19 mouse cellular contexts compared by ENCODE assay signal in the genomic region with DNA sequence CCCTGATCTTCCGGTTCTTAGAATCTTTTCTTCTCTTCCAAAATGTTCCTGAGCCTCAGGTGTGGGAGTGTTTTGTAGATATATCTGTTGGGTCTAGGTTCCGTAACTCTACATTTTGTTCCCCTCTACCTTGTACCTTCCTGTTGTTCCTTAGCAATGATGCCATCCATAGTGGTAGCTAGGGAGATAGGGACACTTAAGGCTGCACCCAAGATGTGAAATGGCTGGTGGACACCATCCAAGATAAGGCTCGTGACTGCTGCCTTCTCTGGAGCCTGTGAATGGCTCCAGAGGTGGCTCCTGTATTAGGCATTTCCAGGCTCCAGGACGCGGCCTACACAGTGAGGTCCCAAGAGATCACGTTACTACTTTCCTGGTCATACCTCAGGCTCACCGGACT. TPM values are rescaled to one million over a fixed set of nuclear protein-coding genes. Genes with fewer than 3 reads are reported as not detected.
A peak's percentile ranks its signal among the peaks of the same experiment; 100 is the strongest.
DNase-seq lines count a peak whose midpoint lies in the region; ATAC-seq lines count a peak whose summit lies in the region.
"Had no signal": no experiment of that assay in that cellular context is flagged by ENCODE, and none has a peak within 500 bp of the region (broad histone marks: within the 10 kb centered on the region; RNA-seq: fewer than 3 reads in every experiment).

No protein-coding gene starts in this region.

- peak; percentile 43; the same call in 1 of the 2 replicates for ATAC-seq in common myeloid progenitor, adult 5-6 weeks (replicated peaks; ENCODE audit: low read depth, poor library complexity, severe bottlenecking)
- 0 out of 2 replicates have a peak, but pooled peaks have one; percentile 9 for ATAC-seq in granulocyte monocyte progenitor cell, adult 5-6 weeks (replicated peaks; ENCODE audit: poor library complexity, severe bottlenecking)
- peak; percentile 77 for ATAC-seq in megakaryocyte-erythroid progenitor cell, adult 5-6 weeks (replicated peaks; ENCODE audit: low FRiP score, low TSS enrichment, poor library complexity, severe bottlenecking)
- ATAC-seq: forebrain, embryonic 13.5 days; forebrain, embryonic 16.5 days; Patski had no signal

- intact Hi-C loops in heart, postnatal 36 days (cut with DNase I), result no loop called here

- DNase-seq in heart, adult 11 months, result peak; percentile 55
- DNase-seq in heart, postnatal 36 days, result no peak
- DNase-seq in frontal cortex, adult 2 months (ENCODE audit: extremely low spot score in 1 of 2, low spot score in 1 of 2), result no peak
- DNase-seq in layer of hippocampus, adult 9-10 months (ENCODE audit: low spot score), result no peak
- no peak for DNase-seq in spleen, postnatal 14 days (ENCODE audit: low spot score in 2 of 2)
- DNase-seq: adrenal gland, postnatal 10 days; adrenal gland, postnatal 36 days; B cell, adult 2 months; cerebellum, adult 11 months; cerebellum, adult 9-11 months; cerebellum, postnatal 36 days; gastrocnemius, postnatal 25 days; heart, postnatal 14 days had no signal

RNA-seq across cellular contexts. Expression of gene Pisd, which starts 57.1 kb away (rescaled TPM):
- 10 to 100 TPM; 28.5 to 29.1 TPM for total RNA-seq in heart, postnatal 36 days (2021)
- total RNA-seq in common myeloid progenitor, adult 5-6 weeks (2017), result 26.5 and 31.6 TPM in 2 replicates
- total RNA-seq in granulocyte monocyte progenitor cell, adult 5-6 weeks (2014; fragmentation: Nextera tagmentation), result 51.5 and 77.4 TPM in 2 replicates
- 40.2 and 44.8 TPM in 2 replicates for total RNA-seq in granulocyte monocyte progenitor cell, adult 5-6 weeks (2017)
- total RNA-seq in megakaryocyte-erythroid progenitor cell, adult 5-6 weeks (2014; fragmentation: Nextera tagmentation), result 22.8 and 23.1 TPM in 2 replicates
- total RNA-seq in megakaryocyte-erythroid progenitor cell, adult 5-6 weeks (2017), result 10.9 and 17.8 TPM in 2 replicates
- 71.7 and 78.7 TPM in 2 replicates for polyA plus RNA-seq in frontal cortex, adult 2 months (2012; rRNA removed)

Comparison
In these comparisons a context has a peak if more than half of its experiments do, and no peak if none do; other contexts are left out.
1. ATAC-seq: peak in every context shown above with its lines; median percentile 77 in megakaryocyte-erythroid progenitor cell, adult 5-6 weeks; 43 in common myeloid progenitor, adult 5-6 weeks; 9 in granulocyte monocyte progenitor cell, adult 5-6 weeks.